Mouse (Mus musculus) adrenal gland, adult 2 months (tissue): ENCODE data around the gene Tnip3. TPM values are rescaled to one million over a fixed set of nuclear protein-coding genes. Genes with fewer than 3 reads are reported as not detected.

Source experiments
- DNase-seq: peaks from one replicate; pipeline ENCODE4 v3.0.0; 2021
- long read RNA-seq: library from polyadenylated mRNA; stranded (forward); transcript quantifications from one replicate; pipeline ENCODE4 v2.0.0, GENCODE M21; 2021
- polyA plus RNA-seq: library from polyadenylated mRNA; depleted of rRNA; stranded (reverse); fragments of >200 nt; gene quantifications from 2 replicates; pipeline ENCODE4 v1.2.3, GENCODE M21; 2012; rRNA removed
- total RNA-seq, 2 experiments: library from RNA; stranded (reverse); gene quantifications; 2 replicates each; pipeline ENCODE4 v1.2.3; 2021

The Tnip3 gene
- total RNA-seq: under 1 TPM; 0.40 to 0.93 TPM
- not detected in 2 replicates for polyA plus RNA-seq
- long read RNA-seq, partial matches to known transcripts: 0 of 1 reads
- long read RNA-seq, other reads (novel, unspliced or antisense): 0 of 1 reads

GRCm38 (mm10) chr6:65525192-65525591 is at the start of gene Tnip3:
TSS of gene Tnip3 (plus strand) at chr6:65525313.
- no peak for DNase-seq

GRCm38 (mm10) chr6:65498786-65499185 is 26.3 kb upstream of the Tnip3 start:
- DNase-seq: no peak

GRCm38 (mm10) chr6:65510051-65510669 is 15.0 kb upstream of the Tnip3 start:
- DNase-seq: peak; percentile 50

GRCm38 (mm10) chr6:65513813-65514212 is 11.3 kb upstream of the Tnip3 start:
- no peak for DNase-seq

GRCm38 (mm10) chr6:65516759-65517158 is 8.4 kb upstream of the Tnip3 start:
- DNase-seq: no peak

- no peak for DNase-seq
Observed at GRCm38 (mm10) chr6:65520821-65521220, 4.3 kb upstream of the Tnip3 start.

GRCm38 (mm10) chr6:65527892-65528291 is 2.8 kb downstream of the Tnip3 start:
- DNase-seq: no peak

- DNase-seq: no peak
Observed at GRCm38 (mm10) chr6:65531232-65531848, 6.2 kb downstream of the Tnip3 start.

- no peak for DNase-seq
Observed at GRCm38 (mm10) chr6:65533687-65534086, 8.6 kb downstream of the Tnip3 start.

- DNase-seq: no peak
Observed at GRCm38 (mm10) chr6:65537327-65537884, 12.3 kb downstream of the Tnip3 start.

- DNase-seq: no peak
Observed at GRCm38 (mm10) chr6:65538022-65538652, 13.0 kb downstream of the Tnip3 start.

GRCm38 (mm10) chr6:65538921-65539320 is 13.8 kb downstream of the Tnip3 start:
- DNase-seq: no peak

- DNase-seq: no peak
Observed at GRCm38 (mm10) chr6:65540138-65540537, 15.0 kb downstream of the Tnip3 start.

- no peak for DNase-seq
Observed at GRCm38 (mm10) chr6:65541094-65541493, 16.0 kb downstream of the Tnip3 start.

- no peak for DNase-seq
Observed at GRCm38 (mm10) chr6:65542391-65542790, 17.3 kb downstream of the Tnip3 start.

GRCm38 (mm10) chr6:65542913-65543312 is 17.8 kb downstream of the Tnip3 start:
- DNase-seq: no peak

- no peak for DNase-seq
Observed at GRCm38 (mm10) chr6:65563887-65564656, 39.0 kb downstream of the Tnip3 start.

GRCm38 (mm10) chr6:65564657-65565039 is 39.5 kb downstream of the Tnip3 start:
- no peak for DNase-seq

- DNase-seq: peak; percentile 18
Observed at GRCm38 (mm10) chr6:65569741-65570140, 44.6 kb downstream of the Tnip3 start.

- no peak for DNase-seq
Observed at GRCm38 (mm10) chr6:65578151-65578973, 53.2 kb downstream of the Tnip3 start.

GRCm38 (mm10) chr6:65583029-65583428 is 57.9 kb downstream of the Tnip3 start:
- DNase-seq: no peak
